Mouse (Mus musculus) hindbrain, embryonic 12.5 days (tissue): ENCODE data around the gene Cend1. TPM values are rescaled to one million over a fixed set of nuclear protein-coding genes. Genes with fewer than 3 reads are reported as not detected.
A peak's percentile ranks its signal among the peaks of the same experiment; 100 is the strongest.

ENCODE experiments used
- ATAC-seq: fragments of 200-750 bp; cut with Nextera tagmentation; 2 replicates; pipeline ENCODE4 v1.8.0; 2017; ENCODE audit warnings: moderate TSS enrichment; ENCODE audit not compliant: low FRiP score
- H3K27ac ChIP-seq: fragments of 300-500 bp; sonication (generic); 2 replicates; pipeline ENCODE4 v1.5.1; 2016; ENCODE audit warnings: mild to moderate bottlenecking
- H3K27me3 ChIP-seq: fragments of 300-500 bp; sonication (generic); 2 replicates; pipeline ENCODE4 v1.6.1; 2016; ENCODE audit warnings: mild to moderate bottlenecking
- H3K36me3 ChIP-seq: fragments of 300-500 bp; sonication (generic); 2 replicates; pipeline ENCODE4 v1.6.1; 2016; ENCODE audit warnings: mild to moderate bottlenecking
- H3K4me1 ChIP-seq: fragments of 300-500 bp; sonication (generic); 2 replicates; pipeline ENCODE4 v1.6.1; 2016
- H3K4me2 ChIP-seq: fragments of 300-500 bp; sonication (generic); replicated peaks from 2 replicates; pipeline ENCODE4 v1.6.1; 2016; ENCODE audit warnings: mild to moderate bottlenecking
- H3K4me3 ChIP-seq: fragments of 300-500 bp; sonication (generic); 2 replicates; pipeline ENCODE4 v1.5.1; 2016; ENCODE audit warnings: mild to moderate bottlenecking
- H3K9ac ChIP-seq: fragments of 300-500 bp; sonication (generic); 2 replicates; pipeline ENCODE4 v1.6.1; 2016; ENCODE audit warnings: mild to moderate bottlenecking, moderate library complexity
- H3K9me3 ChIP-seq: fragments of 300-500 bp; sonication (generic); replicated peaks from 2 replicates; pipeline ENCODE4 v1.6.1; 2016; ENCODE audit warnings: mild to moderate bottlenecking
- WGBS: fragments of 180-500 bp; shearing (Covaris S2); methylation state at CpG from one replicate; pipeline ENCODE4 v1.1.7; 2016; 5-methylcytosine and 5-hydroxymethylcytosine counted together
- polyA plus RNA-seq: library from polyadenylated mRNA; unstranded; fragments of >200 nt; fragmentation: Nextera tagmentation; extraction: Ambion mirVana; gene quantifications from 2 replicates; pipeline ENCODE4 v1.2.1, GENCODE M21; 2016

The Cend1 gene
- polyA plus RNA-seq, 1 experiment from 2014 or later: 27.9 TPM

DNA sequence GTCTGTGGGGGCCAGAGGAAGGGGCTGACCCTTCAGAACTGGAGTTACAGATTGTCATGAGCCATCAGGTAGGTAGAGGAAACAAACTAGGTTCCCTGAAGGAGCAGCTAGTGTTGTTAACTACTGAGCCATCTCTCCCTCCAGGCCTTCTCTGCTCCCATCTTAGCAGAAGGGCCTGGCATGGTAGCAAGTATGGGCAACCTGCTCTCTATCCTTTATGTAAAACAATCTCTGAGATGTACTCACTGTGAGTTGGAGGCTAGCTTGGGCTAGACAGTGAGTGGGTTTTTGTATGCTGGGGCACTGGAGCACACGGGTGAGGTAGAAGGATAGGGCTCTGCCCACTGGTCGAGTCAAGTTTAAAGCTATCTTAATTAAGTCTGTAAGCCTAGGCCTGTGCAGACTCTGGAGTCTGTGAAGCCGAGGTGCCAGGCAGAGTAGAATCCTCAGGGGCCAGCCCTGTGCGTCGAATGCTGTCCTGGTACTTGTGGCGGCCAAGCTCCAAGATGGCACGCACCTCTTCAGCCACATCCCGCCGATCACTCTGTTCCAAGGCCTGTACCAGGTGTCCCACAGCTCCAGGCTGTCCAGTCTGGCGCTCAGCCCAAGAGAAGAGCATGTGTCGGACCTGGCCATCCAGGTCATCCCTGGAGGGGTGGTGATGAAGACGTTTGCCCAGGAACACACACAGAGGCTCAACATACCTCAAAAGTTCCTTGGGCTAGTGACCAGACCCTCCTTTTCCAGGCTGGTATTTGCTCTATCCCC is 9.1 kb upstream of the Cend1 start:
- H3K27me3 ChIP-seq: no peaks in the 10 kb centered on the region
- peaks cover 53% of the 10 kb centered on the region for H3K4me1 ChIP-seq
- H3K4me2 ChIP-seq: no peak overlapping the region
- 93% methylated on average over 12 of the region's 12 CpGs for WGBS
- no peak for ATAC-seq
- H3K27ac ChIP-seq: no peak overlapping the region
- peaks cover 22% of the 10 kb centered on the region for H3K36me3 ChIP-seq
- H3K9ac ChIP-seq: no peak overlapping the region
- H3K9me3 ChIP-seq: no peaks in the 10 kb centered on the region
- no peak overlapping the region for H3K4me3 ChIP-seq

- H3K27ac ChIP-seq: peak within 1 kb of the TSS; percentile 73
- peaks cover 51% of the 10 kb centered on the region for H3K4me1 ChIP-seq
- no peaks in the 10 kb centered on the region for H3K27me3 ChIP-seq
- peak within 1 kb of the TSS; percentile 78 for H3K9ac ChIP-seq
- peak within 1 kb of the TSS; percentile 76 for H3K4me2 ChIP-seq
- H3K9me3 ChIP-seq: no peaks in the 10 kb centered on the region
- peak within 1 kb of the TSS; percentile 54 for H3K4me3 ChIP-seq
- ATAC-seq: peak; percentile 75
- peaks cover 32% of the 10 kb centered on the region for H3K36me3 ChIP-seq
- 6% methylated on average over 53 of the region's 53 CpGs for WGBS
Observed at GRCm38 (mm10) chr7:141437178-141438120, 8.2 kb upstream of the Cend1 start, which contains the start of gene Slc25a22. Gene Slc25a22, minus strand, starts transcription at chr7:141437892.

- no peak for ATAC-seq
- H3K36me3 ChIP-seq: peaks cover 41% of the 10 kb centered on the region
Observed at GRCm38 (mm10) chr7:141436523-141436892, 7.2 kb upstream of the Cend1 start.

DNA sequence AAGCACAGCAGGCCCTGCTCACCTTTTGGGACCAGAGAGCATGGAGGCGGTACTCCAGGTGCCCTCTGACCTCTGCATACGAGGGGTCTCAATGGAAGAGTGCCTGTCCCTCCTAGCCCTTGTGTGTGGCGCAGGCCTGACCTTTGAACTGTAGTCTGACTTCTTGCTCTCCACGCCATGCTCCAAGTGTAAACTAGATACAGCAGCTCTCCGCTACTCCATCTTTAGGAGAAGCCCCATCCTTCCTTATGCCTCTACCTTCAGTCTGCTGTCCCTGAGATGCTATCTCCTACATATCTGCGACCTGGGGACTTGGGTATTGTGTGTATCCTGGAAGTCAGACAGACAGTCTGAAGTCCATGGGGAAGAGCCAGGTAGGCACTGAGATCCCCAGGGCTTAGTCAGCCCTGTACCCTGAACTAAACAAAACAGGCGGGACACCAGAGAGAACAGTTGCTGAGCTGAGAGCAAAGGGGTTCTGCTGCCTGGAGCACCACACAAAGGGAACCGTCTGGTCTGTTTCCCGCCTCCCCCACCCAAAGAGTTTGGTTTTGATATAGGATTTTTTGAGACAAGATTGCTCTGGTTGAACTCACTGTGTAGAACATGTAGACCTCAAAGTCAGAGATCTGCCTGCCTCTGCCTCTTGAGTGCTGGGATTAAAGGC is 6.7 kb upstream of the Cend1 start:
- peak overlapping the region; percentile 14 for H3K9ac ChIP-seq
- no peaks in the 10 kb centered on the region for H3K9me3 ChIP-seq
- peaks cover 44% of the 10 kb centered on the region for H3K36me3 ChIP-seq
- ATAC-seq: no peak
- no peaks in the 10 kb centered on the region for H3K27me3 ChIP-seq
- WGBS: 69% methylated on average over 9 of the region's 9 CpGs
- H3K4me3 ChIP-seq: no peak overlapping the region
- H3K4me2 ChIP-seq: peak overlapping the region; percentile 76
- H3K27ac ChIP-seq: no peak overlapping the region
- peaks cover 49% of the 10 kb centered on the region for H3K4me1 ChIP-seq

More at GRCm38 (mm10) chr7:141436523-141436892, 7.2 kb upstream of the Cend1 start:
- 42% methylated on average over 2 of the region's 2 CpGs for WGBS
- peak overlapping the region; percentile 76 for H3K4me2 ChIP-seq
- H3K27me3 ChIP-seq: no peaks in the 10 kb centered on the region
- peaks cover 46% of the 10 kb centered on the region for H3K4me1 ChIP-seq
- peak overlapping the region; percentile 73; the same call in 1 of the 2 replicates for H3K27ac ChIP-seq
- H3K4me3 ChIP-seq: peak overlapping the region; percentile 54
- no peaks in the 10 kb centered on the region for H3K9me3 ChIP-seq
- peak overlapping the region; percentile 78 for H3K9ac ChIP-seq

DNA sequence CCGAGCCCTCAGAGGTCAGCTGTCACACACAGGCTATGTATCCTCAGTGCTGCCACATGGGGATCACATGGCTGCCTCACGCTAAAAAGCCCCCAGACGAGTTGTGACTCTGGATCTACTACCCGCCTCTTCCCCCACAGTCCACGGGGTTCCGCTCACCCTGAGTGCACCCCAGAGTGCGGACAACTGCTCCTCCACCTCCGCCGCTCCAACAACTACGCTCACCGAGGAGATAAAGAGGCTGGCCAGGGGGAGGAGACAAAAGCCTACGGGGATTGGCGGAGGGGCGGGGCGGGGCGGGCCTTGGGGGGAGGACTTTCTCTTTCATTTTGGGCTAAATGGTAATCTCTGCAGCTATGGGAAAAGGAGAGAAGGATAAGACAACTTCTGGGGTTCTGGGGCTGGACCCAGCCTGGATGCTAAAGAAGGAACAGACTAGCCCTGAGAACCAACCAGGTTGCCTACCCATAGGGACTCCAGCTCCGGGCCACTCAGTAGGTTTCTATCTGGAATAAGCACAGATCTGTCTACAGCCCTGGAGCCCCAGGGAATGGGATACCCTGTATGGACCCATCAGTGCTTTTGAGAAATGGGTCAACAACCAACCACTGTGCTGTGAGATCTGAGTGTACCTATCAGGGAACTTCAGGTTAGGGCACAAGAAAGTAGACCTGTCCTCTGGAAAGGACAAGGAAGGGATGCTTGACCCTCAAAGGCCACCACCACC is 6.0 kb upstream of the Cend1 start:
- H3K4me1 ChIP-seq: peaks cover 49% of the 10 kb centered on the region
- peaks cover 50% of the 10 kb centered on the region for H3K36me3 ChIP-seq
- H3K4me3 ChIP-seq: peak overlapping the region; percentile 53
- H3K9ac ChIP-seq: peak overlapping the region; percentile 80
- no peaks in the 10 kb centered on the region for H3K27me3 ChIP-seq
- peak; percentile 17 for ATAC-seq
- peak overlapping the region; percentile 83 for H3K27ac ChIP-seq
- H3K9me3 ChIP-seq: no peaks in the 10 kb centered on the region
- H3K4me2 ChIP-seq: peak overlapping the region; percentile 76
- 7% methylated on average over 17 of the region's 17 CpGs for WGBS

GRCm38 (mm10) chr7:141434464-141434863 is 5.2 kb upstream of the Cend1 start:
- Histone ChIP-seq H3K27me3 (no peaks in the 10 kb centered on the region), H3K4me3 (peak overlapping the region; percentile 53), H3K4me2 (peak overlapping the region; percentile 76), H3K9me3 (no peaks in the 10 kb centered on the region), H3K9ac (peak overlapping the region; percentile 80), H3K4me1 (peaks cover 54% of the 10 kb centered on the region), H3K27ac (peak overlapping the region; percentile 83), H3K36me3 (peaks cover 44% of the 10 kb centered on the region)
- no peak for ATAC-seq
- 13% methylated on average over 8 of the region's 8 CpGs for WGBS

DNA sequence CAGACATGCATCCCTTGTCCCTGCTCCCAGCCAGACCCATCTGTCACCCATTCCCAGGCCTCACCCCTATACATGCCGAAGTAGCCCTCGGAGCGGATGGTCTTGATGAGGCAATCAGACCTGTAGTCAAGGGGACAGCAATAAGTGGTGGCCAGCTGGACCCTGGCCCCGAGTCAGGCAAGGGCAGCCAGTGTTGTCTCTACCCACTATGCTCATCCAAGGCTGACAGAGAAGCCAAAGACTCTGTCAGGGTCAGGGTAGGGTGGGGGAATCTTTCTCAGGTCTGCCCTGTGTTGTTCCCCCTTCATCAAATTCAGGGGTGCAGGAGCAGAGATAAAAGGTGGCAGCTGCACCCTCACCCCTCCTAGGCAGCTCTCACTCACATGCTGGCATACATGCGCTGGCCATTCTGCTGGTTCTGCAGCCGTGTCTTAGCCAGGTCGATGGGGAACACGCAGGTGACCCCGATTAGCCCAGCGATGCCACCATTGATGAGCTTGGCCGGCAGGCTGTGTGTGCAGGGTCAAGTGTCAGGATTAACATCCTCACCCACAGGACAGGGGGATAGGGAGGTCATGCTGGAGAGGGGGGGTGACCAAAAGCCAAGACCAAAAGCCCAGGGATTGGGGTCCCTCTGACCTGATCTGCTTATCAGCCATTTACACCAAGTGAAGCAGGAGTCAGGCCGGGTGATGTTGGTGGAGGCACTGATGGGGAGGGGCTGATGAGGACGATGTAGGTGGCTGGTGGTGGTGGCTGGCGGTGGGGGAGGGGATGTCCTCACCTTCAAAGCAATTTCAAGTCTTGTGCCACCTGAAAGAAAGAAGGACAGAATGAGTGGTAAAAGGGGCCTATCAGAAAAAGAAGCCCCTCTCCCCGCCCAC is 4.5 kb upstream of the Cend1 start:
- no peak for ATAC-seq
- peaks cover 39% of the 10 kb centered on the region for H3K36me3 ChIP-seq
- no peaks in the 10 kb centered on the region for H3K9me3 ChIP-seq
- peaks cover 61% of the 10 kb centered on the region for H3K4me1 ChIP-seq
- H3K4me3 ChIP-seq: peak overlapping the region; percentile 53
- no peaks in the 10 kb centered on the region for H3K27me3 ChIP-seq
- 77% methylated on average over 15 of the region's 15 CpGs for WGBS
- H3K27ac ChIP-seq: peak overlapping the region; percentile 83
- H3K4me2 ChIP-seq: peak overlapping the region; percentile 76
- peak overlapping the region; percentile 80 for H3K9ac ChIP-seq

- H3K27me3 ChIP-seq: no peaks in the 10 kb centered on the region
- H3K27ac ChIP-seq: no peak overlapping the region
- WGBS: 86% methylated on average over 6 of the region's 6 CpGs
- no peak for ATAC-seq
- H3K36me3 ChIP-seq: peaks cover 34% of the 10 kb centered on the region
- H3K9ac ChIP-seq: peak overlapping the region; percentile 80; the same call in 1 of the 2 replicates
- no peak overlapping the region for H3K4me3 ChIP-seq
- no peaks in the 10 kb centered on the region for H3K9me3 ChIP-seq
- H3K4me1 ChIP-seq: peaks cover 67% of the 10 kb centered on the region
- peak overlapping the region; percentile 76; the same call in 1 of the 2 replicates for H3K4me2 ChIP-seq
Observed at GRCm38 (mm10) chr7:141432741-141433516, 3.6 kb upstream of the Cend1 start.

DNA sequence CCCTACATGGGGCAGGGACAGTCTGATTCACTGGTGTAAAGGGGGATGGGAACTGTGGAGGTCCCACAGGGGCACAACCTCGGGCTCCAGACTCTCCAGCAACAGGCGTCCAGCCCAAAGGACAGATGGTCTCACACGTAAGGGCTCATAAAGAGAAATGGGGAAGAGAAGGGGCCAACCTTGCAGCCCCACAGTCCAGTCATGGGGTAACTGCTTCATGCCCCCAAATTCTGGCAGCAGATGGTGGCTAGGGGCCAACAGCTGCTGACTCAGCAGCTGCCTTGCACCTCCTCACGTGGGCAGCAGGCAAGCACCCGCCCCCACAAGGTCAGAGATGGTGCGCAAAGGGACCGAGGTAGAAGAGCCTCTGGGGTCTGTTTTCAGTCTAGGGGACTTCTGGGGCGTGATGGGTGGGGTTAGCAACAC is 2.9 kb upstream of the Cend1 start:
- Histone ChIP-seq H3K4me1 (peaks cover 64% of the 10 kb centered on the region), H3K27ac (no peak overlapping the region), H3K27me3 (no peaks in the 10 kb centered on the region; the same call in 1 of the 2 replicates), H3K9ac (no peak overlapping the region), H3K4me3 (no peak overlapping the region; the same call in 1 of the 2 replicates), H3K4me2 (no peak overlapping the region), H3K36me3 (peaks cover 37% of the 10 kb centered on the region), H3K9me3 (no peaks in the 10 kb centered on the region)
- WGBS: 82% methylated on average over 8 of the region's 8 CpGs
- ATAC-seq: no peak
